Mouse (Mus musculus) layer of hippocampus, adult 2 months (tissue): Measurements from ENCODE around the gene Cdc20b. TPM values are rescaled to one million over a fixed set of nuclear protein-coding genes. Genes with fewer than 3 reads are reported as not detected.

Experiments used
- DNase-seq, 2 experiments: peaks; one replicate each; pipeline ENCODE4 v3.0.0; 2022; ENCODE audit warnings: low spot score in 2 of 2
- H3K27ac ChIP-seq: fragments of 200-600 bp; 2 replicates; pipeline ENCODE4 v1.8.1; 2022
- H3K4me3 ChIP-seq: fragments of 200-600 bp; 2 replicates; pipeline ENCODE4 v1.8.1; 2022; ENCODE audit warnings: mild to moderate bottlenecking
- CTCF ChIP-seq: fragments of 200-600 bp; conservative IDR thresholded peaks from 2 replicates; pipeline ENCODE4 v1.8.1; 2022; ENCODE audit warnings: antibody characterized with exemption, mild to moderate bottlenecking, moderate library complexity
- total RNA-seq, 2 experiments: library from RNA; stranded (reverse); gene quantifications; 2 replicates each; pipeline ENCODE4 v1.2.3; 2021

The Cdc20b gene
- total RNA-seq, 2 experiments from 2014 or later: 0.37 TPM; not detected in 1

DNA sequence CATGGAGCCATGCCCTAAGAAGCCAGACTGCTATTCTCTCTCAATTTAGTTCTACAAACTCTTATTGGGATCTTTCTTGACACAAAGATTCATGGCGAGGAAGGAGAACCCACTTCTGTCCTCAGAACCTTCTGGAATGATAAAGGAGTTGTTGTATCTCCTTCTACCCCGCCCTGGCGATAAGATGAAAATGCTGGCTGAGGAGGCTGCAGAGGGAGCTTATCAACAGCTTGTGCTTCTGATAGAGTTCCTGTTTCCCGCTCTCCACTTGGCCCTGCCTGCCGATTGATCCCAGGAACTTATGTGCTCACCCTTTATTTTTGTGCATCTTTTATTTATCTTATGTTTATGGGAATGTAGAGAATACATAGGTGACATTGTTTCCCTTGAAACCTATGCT is 49.8 kb downstream of the Cdc20b start:
- no peak for TF ChIP-seq CTCF
- no peak overlapping the region for H3K27ac ChIP-seq
- no peak overlapping the region for H3K4me3 ChIP-seq
- no peak for DNase-seq

DNA sequence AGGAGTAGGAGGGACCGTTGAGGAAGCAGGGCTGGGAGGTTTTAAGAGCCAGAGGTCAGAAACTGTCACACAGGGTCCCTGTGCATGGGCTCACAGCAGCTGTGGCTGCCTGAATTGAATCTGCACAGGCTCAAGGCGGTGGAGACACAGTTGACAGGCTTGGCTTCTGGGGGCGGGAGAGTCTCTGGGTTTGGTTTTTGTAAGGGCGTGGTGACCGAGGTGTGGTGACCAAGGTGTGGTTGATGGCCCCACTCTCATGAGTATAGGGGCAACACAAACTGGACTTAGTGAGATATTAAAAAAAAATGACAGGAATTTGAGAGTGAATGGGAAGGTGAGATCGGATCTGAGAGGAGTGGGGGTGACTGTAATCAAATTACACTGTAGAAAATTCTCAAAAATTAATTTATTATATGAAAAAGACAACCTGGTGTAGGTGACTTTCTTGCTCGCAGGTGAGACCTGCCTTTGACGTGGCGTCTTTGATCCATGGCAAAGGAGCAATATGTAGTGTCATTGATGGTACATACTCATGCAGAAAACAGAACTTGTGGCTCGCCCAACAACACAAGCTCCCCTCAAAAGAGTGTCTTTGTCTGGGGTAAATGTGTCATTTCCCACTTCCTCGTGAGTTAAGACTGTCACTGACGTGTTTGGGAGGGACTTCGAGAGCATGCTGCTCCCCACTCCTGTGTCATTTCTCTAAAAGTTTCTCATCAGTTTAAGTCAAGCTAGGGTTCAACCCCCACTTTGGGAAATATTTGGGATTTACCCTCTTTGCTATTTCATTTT is 52.5 kb downstream of the Cdc20b start:
- Histone ChIP-seq H3K27ac (no peak overlapping the region), H3K4me3 (no peak overlapping the region)
- no peak for DNase-seq
- TF ChIP-seq CTCF: no peak

DNA sequence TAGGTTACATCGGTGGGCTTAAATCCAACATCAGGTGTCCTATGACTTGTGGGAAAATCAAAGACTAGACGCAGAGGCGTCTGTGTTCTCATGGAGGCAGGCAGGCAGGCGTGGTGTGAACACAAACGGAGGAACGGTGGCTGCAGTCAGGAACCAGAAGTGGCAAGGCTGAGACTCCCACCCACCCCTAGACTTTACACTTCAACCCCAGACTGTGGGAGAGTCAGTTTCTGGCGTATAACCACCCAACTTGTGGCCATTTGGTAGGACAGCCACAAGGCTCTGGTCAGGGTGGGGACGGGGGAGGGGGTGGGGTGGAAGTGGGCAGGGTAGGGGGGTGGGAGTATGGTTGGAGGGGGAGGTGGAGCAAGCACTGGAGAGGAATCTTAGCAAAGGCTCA is 55.6 kb downstream of the Cdc20b start:
- TF ChIP-seq CTCF: no peak
- Histone ChIP-seq H3K4me3 (no peak overlapping the region), H3K27ac (no peak overlapping the region)
- no peak for DNase-seq

DNA sequence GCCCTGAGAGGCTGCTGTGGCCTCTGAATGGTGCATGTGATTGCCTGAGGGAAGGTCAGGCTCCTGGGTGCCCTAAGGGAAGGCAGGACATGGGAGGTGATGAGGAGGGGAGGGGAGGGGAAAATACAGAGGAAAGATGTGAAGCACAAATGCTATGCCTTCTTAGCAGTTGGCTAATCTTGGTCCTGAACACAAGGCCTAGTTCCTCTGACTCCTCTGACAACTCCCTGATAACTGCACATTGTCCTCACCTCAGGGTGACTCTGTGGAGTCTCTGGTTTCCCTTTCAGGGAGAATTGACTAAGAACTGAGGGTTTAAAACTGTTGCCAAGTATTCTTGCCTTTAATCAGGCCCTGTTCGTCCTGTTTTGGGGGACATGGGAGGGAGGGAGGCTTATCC is 59.7 kb downstream of the Cdc20b start:
- no peak for TF ChIP-seq CTCF
- Histone ChIP-seq H3K4me3 (no peak overlapping the region), H3K27ac (no peak overlapping the region)
- no peak for DNase-seq

DNA sequence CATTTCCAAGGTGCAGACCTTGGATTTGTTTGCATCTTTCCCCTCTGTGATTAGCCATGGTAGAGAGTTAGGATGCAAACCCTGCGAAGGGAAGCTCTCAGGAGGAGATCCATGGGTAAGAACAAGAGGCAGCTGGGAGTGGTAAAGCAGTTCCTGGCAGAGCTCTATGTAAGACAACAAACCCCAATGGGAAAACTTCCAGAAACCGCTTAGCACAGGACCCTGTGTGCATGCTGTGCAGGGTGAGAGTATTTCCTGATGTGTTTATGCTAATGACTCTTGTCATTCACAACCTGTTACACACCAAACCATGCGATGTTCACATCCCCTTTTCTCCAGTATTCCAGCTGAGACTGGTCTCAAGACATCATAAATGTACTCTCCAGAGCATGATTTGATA is 62.1 kb downstream of the Cdc20b start:
- Histone ChIP-seq H3K27ac (no peak overlapping the region), H3K4me3 (no peak overlapping the region)
- DNase-seq: no peak
- no peak for TF ChIP-seq CTCF

DNA sequence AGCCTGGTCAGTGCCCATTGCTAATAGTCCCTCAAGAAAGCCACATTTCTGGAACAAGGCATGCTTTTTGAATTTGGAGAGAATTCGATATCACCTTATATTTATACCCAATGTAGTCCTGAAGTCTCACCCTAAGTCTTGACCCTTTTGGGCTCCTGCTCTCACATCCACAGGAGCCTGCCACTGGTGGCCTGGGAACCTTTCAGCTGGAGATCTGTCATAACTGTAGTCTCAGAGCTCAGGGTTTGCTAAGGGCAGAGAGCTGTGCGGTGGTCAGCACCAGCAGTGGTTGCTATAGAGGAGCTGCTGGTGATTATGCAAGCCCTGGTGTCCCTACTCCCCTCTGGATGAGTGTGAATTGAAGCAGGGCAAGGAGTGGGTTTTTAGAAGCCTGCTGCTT is 63.5 kb downstream of the Cdc20b start:
- no peak overlapping the region for H3K4me3 ChIP-seq
- DNase-seq: no peak
- TF ChIP-seq CTCF: no peak
- H3K27ac ChIP-seq: no peak overlapping the region

DNA sequence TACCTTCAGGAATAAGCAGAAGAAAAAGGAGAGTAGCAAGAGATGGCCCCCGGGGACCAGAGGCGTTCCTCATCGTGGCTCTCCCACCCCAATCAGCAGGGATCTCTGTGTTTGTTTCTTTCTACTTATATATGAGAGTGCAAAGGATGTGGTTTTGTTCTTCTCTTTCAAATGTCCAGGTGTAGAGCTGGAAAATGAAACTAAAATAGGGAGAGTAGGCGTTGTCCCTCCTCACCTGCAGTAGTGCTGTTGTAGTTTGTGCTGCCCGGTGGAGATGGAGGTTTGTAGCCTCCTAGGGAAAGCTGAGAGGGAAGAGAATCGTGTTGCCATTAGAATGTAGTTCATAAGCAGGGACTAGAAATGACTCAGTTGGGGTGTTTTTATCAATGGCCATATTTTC is 66.0 kb downstream of the Cdc20b start, which contains the start of gene Gzma:
Gene Gzma, minus strand, starts transcription at position 103 of the 400 bp plus-strand sequence.
- Histone ChIP-seq H3K4me3 (no peak within 1 kb of the TSS), H3K27ac (no peak within 1 kb of the TSS)
- no peak for DNase-seq
- TF ChIP-seq CTCF: no peak

DNA sequence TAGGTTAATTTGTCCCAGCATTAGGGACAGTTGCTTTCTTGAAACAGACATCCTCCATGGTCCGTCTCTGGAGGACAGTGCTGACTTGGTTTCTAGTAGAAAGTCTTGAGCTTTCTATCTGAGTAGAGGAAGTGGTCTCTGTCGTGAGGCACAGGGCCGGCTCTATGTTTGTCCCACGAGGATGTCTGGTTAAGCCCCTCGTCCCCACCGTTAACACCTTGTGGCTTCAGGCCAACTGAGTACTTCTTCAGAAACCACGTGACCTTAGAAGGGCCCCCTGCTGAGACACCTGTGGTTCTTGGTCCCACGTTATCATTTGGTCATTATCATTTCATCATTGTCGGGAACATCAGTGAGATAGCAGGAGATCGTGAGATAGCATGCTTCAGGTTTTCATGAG is 66.9 kb downstream of the Cdc20b start:
- no peak for TF ChIP-seq CTCF
- H3K4me3 ChIP-seq: no peak overlapping the region
- no peak overlapping the region for H3K27ac ChIP-seq
- DNase-seq: no peak

DNA sequence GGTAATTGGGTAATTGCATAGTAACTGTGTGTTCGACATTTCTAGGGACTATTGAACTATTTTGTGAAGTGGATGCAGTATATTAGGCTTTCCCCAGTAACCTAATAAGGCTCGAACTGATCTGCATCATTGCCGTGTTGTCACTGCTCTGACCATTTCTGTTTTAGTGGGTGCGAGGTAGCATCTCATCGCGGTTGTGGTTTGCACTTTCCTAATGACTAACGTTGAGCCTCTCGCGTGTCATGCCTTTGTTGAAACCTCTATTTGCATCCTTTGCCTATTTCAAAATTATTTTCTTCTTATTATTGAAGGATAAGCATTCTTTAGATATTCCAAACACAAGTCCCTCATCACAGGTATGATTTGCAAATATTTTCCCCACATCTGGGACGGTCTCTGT is 69.8 kb downstream of the Cdc20b start:
- TF ChIP-seq CTCF: no peak
- H3K4me3 ChIP-seq: no peak overlapping the region
- H3K27ac ChIP-seq: no peak overlapping the region
- no peak for DNase-seq

DNA sequence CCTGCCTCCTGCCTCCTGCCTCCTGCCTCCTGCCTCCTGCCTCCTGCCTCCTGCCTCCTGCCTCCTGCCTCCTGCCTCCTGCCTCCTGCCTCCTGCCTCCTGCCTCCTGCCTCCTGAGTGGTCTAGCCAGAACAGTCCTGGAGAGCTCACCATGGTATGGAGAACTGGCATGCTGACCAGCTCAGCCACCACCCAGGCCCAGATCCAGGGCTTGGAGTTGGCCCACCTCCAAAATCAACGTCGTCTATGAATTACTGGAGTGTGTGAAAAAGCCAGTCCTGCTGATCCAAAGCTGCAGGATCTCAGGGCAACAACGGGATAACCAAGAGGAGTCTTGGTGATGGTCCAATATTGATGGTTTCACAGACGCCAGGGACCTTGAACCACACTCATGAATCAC is 84.1 kb downstream of the Cdc20b start:
- no peak overlapping the region for H3K4me3 ChIP-seq
- TF ChIP-seq CTCF: no peak
- DNase-seq: no peak
- no peak overlapping the region for H3K27ac ChIP-seq

DNA sequence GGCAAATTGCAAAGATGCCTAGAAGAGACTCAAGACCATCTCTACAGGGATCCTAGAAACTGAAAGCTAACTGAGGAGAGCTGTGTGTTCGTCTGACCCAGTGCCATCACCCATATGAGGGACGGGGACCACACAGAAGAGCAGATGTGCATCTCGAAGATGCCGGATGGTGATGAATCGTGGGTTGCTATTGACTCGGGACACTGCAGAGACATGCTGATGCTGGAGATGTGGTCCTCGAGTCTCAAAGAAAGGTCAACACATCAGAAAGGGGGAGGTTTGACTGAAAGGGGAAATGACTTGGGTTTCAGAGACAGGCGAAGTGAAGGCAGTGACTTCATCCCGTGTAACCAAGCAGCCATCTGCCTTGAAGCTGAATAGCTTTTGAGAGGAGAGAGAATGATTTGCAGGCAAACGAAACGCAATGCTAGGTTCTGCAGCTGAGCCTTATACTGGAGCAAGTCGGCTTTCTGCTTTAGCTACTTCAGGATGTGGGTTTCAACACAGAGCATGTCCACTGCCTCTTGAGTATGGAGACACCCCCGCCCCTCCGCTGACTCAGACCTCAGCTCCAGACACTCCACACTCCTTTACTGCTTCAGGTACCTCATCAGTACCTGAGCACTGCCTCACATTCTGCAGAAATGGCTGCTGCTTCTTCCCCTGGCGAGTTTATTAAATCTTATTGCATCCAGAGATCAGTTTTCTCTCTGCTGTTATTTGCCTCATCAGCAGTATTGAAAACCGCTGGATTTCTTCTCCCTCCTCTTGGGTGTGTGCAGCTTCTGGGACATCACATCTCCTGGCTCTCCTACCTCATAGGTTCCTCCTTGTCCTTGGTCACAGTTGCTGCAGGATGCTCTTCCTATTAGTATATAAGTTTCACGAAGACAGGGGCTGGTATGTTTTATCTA is 85.7 kb downstream of the Cdc20b start:
- no peak overlapping the region for H3K4me3 ChIP-seq
- no peak overlapping the region for H3K27ac ChIP-seq
- TF ChIP-seq CTCF: no peak
- DNase-seq: no peak

DNA sequence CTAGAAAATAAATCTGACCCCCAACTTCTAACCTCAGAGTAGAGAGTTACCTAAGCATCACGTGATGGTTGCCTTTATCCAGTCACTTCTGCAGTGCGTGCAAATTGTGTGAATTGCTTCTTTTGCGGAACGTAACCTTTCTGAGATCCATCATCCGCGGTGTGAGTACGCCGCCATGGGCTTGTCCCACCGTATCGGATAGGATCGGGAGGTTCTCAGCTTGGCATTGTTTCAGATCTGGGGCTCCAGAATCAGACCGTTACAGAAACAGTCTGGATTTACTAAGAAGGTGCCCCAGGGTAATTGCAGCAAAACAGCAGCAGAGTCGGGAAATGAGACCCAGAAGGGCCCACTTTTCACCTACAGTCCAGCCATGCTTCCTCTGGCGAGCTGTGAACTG is 86.4 kb downstream of the Cdc20b start:
- no peak overlapping the region for H3K4me3 ChIP-seq
- no peak for DNase-seq
- TF ChIP-seq CTCF: no peak
- no peak overlapping the region for H3K27ac ChIP-seq

DNA sequence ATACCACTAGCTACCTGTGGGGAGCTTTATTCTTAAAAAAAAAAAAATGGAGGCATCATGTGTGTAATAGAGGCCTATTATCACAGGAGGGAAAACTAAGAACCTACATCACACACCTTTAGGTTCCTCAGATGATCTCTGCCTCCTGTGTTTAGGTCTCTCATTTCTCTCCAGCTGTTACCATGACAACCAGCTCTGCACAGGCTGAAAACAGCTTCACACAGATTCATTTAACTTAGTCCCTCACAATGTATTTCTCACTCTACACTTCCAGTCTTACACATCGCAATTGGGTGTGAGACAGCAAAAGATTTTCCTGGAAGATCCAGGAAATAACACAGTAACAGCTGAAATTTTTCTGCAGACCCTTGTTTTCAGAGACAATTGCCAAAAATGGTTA is 95.1 kb downstream of the Cdc20b start:
- no peak overlapping the region for H3K4me3 ChIP-seq
- H3K27ac ChIP-seq: no peak overlapping the region
- TF ChIP-seq CTCF: no peak
- DNase-seq: no peak
